Mouse (Mus musculus): ENCODE measurements at regions not wholly inside any gene's neighbourhood (a gene's known extent, or its start where the extent isn't known, plus 50 kb on each side); places are given as distances from the start of the nearest gene placed in this dataset.

DNA sequence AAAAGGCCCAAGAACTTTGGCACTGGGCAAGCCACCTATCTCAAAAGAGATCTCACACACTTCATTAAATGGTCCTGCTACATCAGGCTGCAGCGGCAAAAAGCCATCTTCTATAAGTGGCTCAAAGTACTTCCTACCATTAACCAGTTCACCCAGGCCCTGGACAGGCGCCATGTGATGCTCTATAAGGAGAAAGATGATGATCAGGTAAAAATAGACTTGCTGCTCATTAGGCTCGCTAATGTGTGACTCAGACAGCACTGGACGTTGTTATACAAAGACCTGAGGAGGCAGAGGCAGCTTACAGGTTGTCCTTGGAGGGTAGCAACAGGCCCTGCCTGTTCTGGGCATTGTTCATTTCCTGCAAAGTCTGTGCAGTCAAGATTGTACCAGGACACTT lies 60.4 kb upstream of the Igfbp5 start:
- H3K27me3 ChIP-seq (ENCODE audit: control insufficient read depth, insufficient read depth, low read length) = no peaks in the 10 kb centered on the region
- no peaks in the 10 kb centered on the region for H3K4me1 ChIP-seq (ENCODE audit: control insufficient read depth, insufficient read depth, insufficient read length, low read length)
- TF ChIP-seq POLR2A (IDR thresholded peaks at IDR 0.05; ENCODE audit: low read depth, low read length) = no peak
- TF ChIP-seq CTCF (IDR thresholded peaks at IDR 0.05; ENCODE audit: extremely low read depth, insufficient read length, insufficient replicate concordance, low read depth, low read length) = no peak
- no peak overlapping the region for H3K27ac ChIP-seq (ENCODE audit: insufficient read depth, low read depth, low read length)
- WGBS = 66% methylated on average over 4 of the region's 4 CpGs
- H3K36me3 ChIP-seq (ENCODE audit: control insufficient read depth, insufficient read depth, low read length) = no peaks in the 10 kb centered on the region
- no peak overlapping the region for H3K4me3 ChIP-seq (ENCODE audit: low read depth, low read length)

DNA sequence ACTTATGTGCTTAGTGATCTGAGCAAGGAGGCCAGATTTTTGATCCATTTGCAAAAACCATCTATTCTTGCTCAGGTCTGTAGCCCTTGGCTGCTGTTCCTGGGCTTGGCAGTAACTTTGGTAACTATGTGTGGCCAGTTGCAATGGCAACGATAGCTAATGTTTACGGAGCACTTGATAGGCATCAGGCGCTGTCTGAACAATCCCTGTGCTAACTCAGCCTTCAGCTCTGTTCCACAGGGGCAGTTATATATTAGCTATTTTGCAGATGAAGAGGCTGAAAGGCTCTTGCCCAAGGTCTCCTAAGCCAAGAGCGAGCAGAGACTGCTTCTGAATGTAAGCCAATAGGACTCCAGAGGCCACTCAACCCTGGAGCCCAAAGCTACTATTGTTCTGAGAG lies 55.1 kb upstream of the Igfbp5 start:
- TF ChIP-seq POLR2A (IDR thresholded peaks at IDR 0.05; ENCODE audit: low read depth, low read length) = no peak
- no peak for TF ChIP-seq CTCF (IDR thresholded peaks at IDR 0.05; ENCODE audit: extremely low read depth, insufficient read length, insufficient replicate concordance, low read depth, low read length)
- WGBS = 47% methylated on average over 4 of the region's 4 CpGs
- no peak overlapping the region for H3K4me3 ChIP-seq (ENCODE audit: low read depth, low read length)
- H3K27me3 ChIP-seq (ENCODE audit: control insufficient read depth, insufficient read depth, low read length) = no peaks in the 10 kb centered on the region
- no peaks in the 10 kb centered on the region for H3K4me1 ChIP-seq (ENCODE audit: control insufficient read depth, insufficient read depth, insufficient read length, low read length)
- H3K27ac ChIP-seq (ENCODE audit: insufficient read depth, low read depth, low read length) = peak overlapping the region; percentile 15
- H3K36me3 ChIP-seq (ENCODE audit: control insufficient read depth, insufficient read depth, low read length) = no peaks in the 10 kb centered on the region
